Mouse (Mus musculus) cerebellum, adult 2 months (tissue): ENCODE measurements at regions not wholly inside any gene's neighbourhood (a gene's known extent, or its start where the extent isn't known, plus 50 kb on each side); places are given as distances from the start of the nearest gene placed in this dataset.

Source experiments
- DNase-seq, 2 experiments: peaks; one replicate each; pipeline ENCODE4 v3.0.0; 2021
- H3K27ac ChIP-seq: fragments of 200-500 bp; 2 replicates; pipeline ENCODE4 v1.5.1; 2012; ENCODE audit warnings: low read length, control low read depth, inconsistent platforms; ENCODE audit not compliant: insufficient read depth
- H3K27me3 ChIP-seq: fragments of 200-500 bp; 2 replicates; pipeline ENCODE4 v1.6.1; 2012; ENCODE audit warnings: inconsistent platforms, mild to moderate bottlenecking, low read length, moderate library complexity; ENCODE audit not compliant: control insufficient read depth, insufficient read depth
- H3K4me1 ChIP-seq: fragments of 200-500 bp; 2 replicates; pipeline ENCODE4 v1.6.1; 2011; ENCODE audit warnings: low read length; ENCODE audit not compliant: control insufficient read depth, insufficient read depth
- H3K4me3 ChIP-seq: fragments of 200-500 bp; replicated peaks from 2 replicates; pipeline ENCODE3; 2011; ENCODE audit warnings: mild to moderate bottlenecking, low read depth, low read length, control low read depth; ENCODE audit not compliant: insufficient read depth
- CTCF ChIP-seq: fragments of 200-500 bp; IDR thresholded peaks from 2 replicates; pipeline ENCODE4 v1.5.1; 2011; ENCODE audit warnings: low read depth, mild to moderate bottlenecking, control low read depth, low read length, moderate library complexity, borderline replicate concordance; ENCODE audit not compliant: insufficient read depth
- POLR2A ChIP-seq: fragments of 200-500 bp; IDR thresholded peaks from 2 replicates; pipeline ENCODE4 v1.6.1; 2011; ENCODE audit warnings: low read length, control low read depth, borderline replicate concordance; ENCODE audit not compliant: insufficient read depth
- WGBS: fragments of 180-500 bp; shearing (Covaris S2); methylation state at CpG from one replicate; pipeline ENCODE4 v1.1.7; 2018; 5-methylcytosine and 5-hydroxymethylcytosine counted together

- no peak overlapping the region for H3K4me3 ChIP-seq
- no peak overlapping the region for H3K27ac ChIP-seq
- WGBS, result 85% methylated on average over 2 of the region's 2 CpGs
- TF ChIP-seq CTCF, result no peak
- no peak for TF ChIP-seq POLR2A
- DNase-seq, result no peak
- H3K4me1 ChIP-seq, result no peaks in the 10 kb centered on the region
- no peaks in the 10 kb centered on the region for H3K27me3 ChIP-seq
Observed at GRCm38 (mm10) chr4:55859211-55859761, 327.0 kb upstream of the Klf4 start.

GRCm38 (mm10) chr4:55851430-55851829 lies 319.2 kb upstream of the Klf4 start:
- TF ChIP-seq CTCF (no peak), POLR2A (no peak)
- Histone ChIP-seq H3K4me3 (no peak overlapping the region), H3K27ac (no peak overlapping the region), H3K4me1 (no peaks in the 10 kb centered on the region), H3K27me3 (no peaks in the 10 kb centered on the region)
- no peak for DNase-seq
- 96% methylated on average over 1 of the region's 1 CpGs for WGBS

GRCm38 (mm10) chr4:55851027-55851426 lies 318.8 kb upstream of the Klf4 start:
- no peak overlapping the region for H3K4me3 ChIP-seq
- H3K27ac ChIP-seq, result no peak overlapping the region
- no peaks in the 10 kb centered on the region for H3K4me1 ChIP-seq
- TF ChIP-seq POLR2A, result no peak
- no peak for TF ChIP-seq CTCF
- 88% methylated on average over 5 of the region's 5 CpGs for WGBS
- H3K27me3 ChIP-seq, result no peaks in the 10 kb centered on the region
- DNase-seq, result no peak

GRCm38 (mm10) chr4:55843727-55844401 lies 311.6 kb upstream of the Klf4 start:
- TF ChIP-seq POLR2A, result no peak
- no peak for TF ChIP-seq CTCF
- H3K27ac ChIP-seq, result no peak overlapping the region

GRCm38 (mm10) chr4:55838568-55838967 lies 306.3 kb upstream of the Klf4 start:
- Histone ChIP-seq H3K27ac (no peak overlapping the region), H3K4me3 (no peak overlapping the region), H3K4me1 (no peaks in the 10 kb centered on the region; the same call in 1 of the 2 replicates), H3K27me3 (no peaks in the 10 kb centered on the region)
- TF ChIP-seq POLR2A (no peak), CTCF (no peak)
- WGBS, result 85% methylated on average over 3 of the region's 3 CpGs
- DNase-seq, result no peak

More at GRCm38 (mm10) chr4:55843727-55844401, 311.6 kb upstream of the Klf4 start:
- Histone ChIP-seq H3K4me3 (no peak overlapping the region), H3K27me3 (no peaks in the 10 kb centered on the region), H3K4me1 (no peaks in the 10 kb centered on the region; the same call in 1 of the 2 replicates)
- no peak for DNase-seq
- WGBS, result 24% methylated on average over 12 of the region's 12 CpGs

- DNase-seq, result no peak
- H3K4me1 ChIP-seq, result no peaks in the 10 kb centered on the region
- H3K27ac ChIP-seq, result no peak overlapping the region
- H3K4me3 ChIP-seq, result no peak overlapping the region
- TF ChIP-seq POLR2A (no peak), CTCF (no peak)
- 77% methylated on average over 9 of the region's 9 CpGs for WGBS
- no peaks in the 10 kb centered on the region for H3K27me3 ChIP-seq
Observed at GRCm38 (mm10) chr4:55824047-55824760, 291.9 kb upstream of the Klf4 start.

GRCm38 (mm10) chr4:55823583-55823982 lies 291.3 kb upstream of the Klf4 start:
- DNase-seq, result no peak
- WGBS, result 76% methylated on average over 1 of the region's 1 CpGs
- no peak for TF ChIP-seq POLR2A
- no peak for TF ChIP-seq CTCF

More at GRCm38 (mm10) chr4:55823583-55823982, 291.3 kb upstream of the Klf4 start:
- H3K4me1 ChIP-seq, result no peaks in the 10 kb centered on the region
- H3K27me3 ChIP-seq, result no peaks in the 10 kb centered on the region
- no peak overlapping the region for H3K4me3 ChIP-seq
- no peak overlapping the region for H3K27ac ChIP-seq
